Mouse (Mus musculus) heart, adult 8-10 months (tissue): Measurements from ENCODE around the gene Pgk2. TPM values are rescaled to one million over a fixed set of nuclear protein-coding genes. Genes with fewer than 3 reads are reported as not detected.
"Not testable (repeated sequence)": the region's sequence is repeated elsewhere in the genome, so short reads cannot be mapped to it uniquely, and the experiment has no call there.

Source experiments
- DNase-seq: peaks from one replicate; pipeline ENCODE4 v3.0.0; 2022; ENCODE audit warnings: low spot score
- total RNA-seq, 4 experiments: library from RNA; stranded (reverse); gene quantifications; 2 replicates each; pipeline ENCODE4 v1.2.4; 2022

Gene Pgk2
- total RNA-seq: not detected

DNA sequence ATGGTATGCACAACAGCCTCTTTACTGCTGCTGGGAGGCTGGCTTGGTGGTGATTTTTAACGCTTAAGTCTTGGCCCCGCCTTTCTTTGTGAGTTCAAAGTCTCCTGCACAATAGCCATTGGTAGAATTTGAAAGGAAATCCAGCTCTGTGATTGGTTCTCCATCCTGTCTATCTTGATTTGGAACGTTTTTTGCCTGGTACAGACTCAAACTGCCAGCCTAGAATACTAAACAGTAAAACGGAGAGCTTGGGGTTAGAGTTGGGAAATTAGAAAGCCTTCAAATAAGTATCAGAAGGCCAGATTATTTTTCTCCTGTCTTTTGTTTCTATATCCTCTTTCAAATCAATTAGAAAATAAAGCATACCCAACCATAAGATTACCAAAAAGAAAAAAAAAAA is at the start of gene Pgk2:
Pgk2 (minus strand) TSS at position 101 of the 400 bp plus-strand sequence.
- no peak for DNase-seq

- DNase-seq: no peak
Observed at GRCm38 (mm10) chr17:40252487-40252886, 44.0 kb upstream of the Pgk2 start.

GRCm38 (mm10) chr17:40242135-40242534 is 33.7 kb upstream of the Pgk2 start, which contains the start of gene Crisp3:
Gene Crisp3 (minus strand): TSS chr17:40242288.
- DNase-seq: no peak

DNA sequence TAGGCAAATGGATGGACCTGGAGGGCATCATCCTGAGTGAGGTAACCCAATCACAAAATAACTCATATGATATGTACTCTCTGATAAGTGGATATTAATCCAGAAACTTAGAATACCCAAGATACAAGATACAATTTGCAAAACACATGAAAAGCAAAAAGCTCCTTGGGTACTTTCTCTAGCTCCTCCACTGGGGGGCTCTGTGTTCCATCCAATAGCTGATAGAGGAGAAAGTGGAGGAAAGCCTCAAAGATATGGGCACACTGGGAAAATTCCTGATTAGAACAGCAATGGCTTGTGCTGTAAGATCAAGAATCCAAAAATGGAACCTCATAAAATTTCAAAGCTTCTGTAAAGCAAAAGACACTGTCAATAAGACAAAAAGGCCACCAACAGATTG is 6.6 kb downstream of the Pgk2 start:
- DNase-seq: not testable (repeated sequence)

GRCm38 (mm10) chr17:40190192-40190591 is 18.2 kb downstream of the Pgk2 start:
- DNase-seq: not testable (repeated sequence)

- DNase-seq: not testable (repeated sequence)
Observed at GRCm38 (mm10) chr17:40157729-40158359, 50.6 kb downstream of the Pgk2 start.

Other genes starting within 250 kb of the Pgk2 start
- gene AC192777.2, start 113.2 kb downstream of the Pgk2 start, total RNA-seq: not detected
- gene Crisp3, start 33.6 kb upstream of the Pgk2 start, total RNA-seq: not detected
- gene Crisp1, start 110.6 kb upstream of the Pgk2 start, total RNA-seq: not detected